Mouse (Mus musculus) 3134 (cell line): ENCODE measurements around the gene St6galnac6.

Experiments used
- DNase-seq: peaks from one replicate; pipeline ENCODE4 v3.0.0-alpha.2; 2011; ENCODE audit warnings: low spot score; ENCODE audit not compliant: insufficient read length; ENCODE audit errors: extremely low read depth

The St6galnac6 gene

GRCm38 (mm10) chr2:32610610-32611229 is 11.2 kb downstream of the St6galnac6 start:
- DNase-seq, result no peak

GRCm38 (mm10) chr2:32612274-32612673 is 12.8 kb downstream of the St6galnac6 start:
- DNase-seq, result no peak

GRCm38 (mm10) chr2:32617109-32617508 is 17.6 kb downstream of the St6galnac6 start:
- DNase-seq, result no peak

- DNase-seq, result no peak
These were observed 18.1 kb downstream of the St6galnac6 start for GRCm38 (mm10) chr2:32617601-32618000.

- no peak for DNase-seq
These were observed 18.5 kb downstream of the St6galnac6 start for GRCm38 (mm10) chr2:32618051-32618450.

- no peak for DNase-seq
These were observed 21.4 kb downstream of the St6galnac6 start for GRCm38 (mm10) chr2:32620682-32621516.

GRCm38 (mm10) chr2:32621517-32621859 is 22.0 kb downstream of the St6galnac6 start, which contains the start of gene Ak1:
Gene Ak1, plus strand, starts transcription at chr2:32621758.
- DNase-seq, result no peak

- DNase-seq, result no peak
These were observed 24.7 kb downstream of the St6galnac6 start for GRCm38 (mm10) chr2:32624111-32624748.

GRCm38 (mm10) chr2:32625212-32625872 is 25.8 kb downstream of the St6galnac6 start:
- peak; percentile 58 for DNase-seq

GRCm38 (mm10) chr2:32625873-32626694 is 26.6 kb downstream of the St6galnac6 start:
- DNase-seq, result peak; percentile 53

GRCm38 (mm10) chr2:32627266-32628043 is 27.9 kb downstream of the St6galnac6 start:
- no peak for DNase-seq

- DNase-seq, result no peak
These were observed 28.6 kb downstream of the St6galnac6 start for GRCm38 (mm10) chr2:32628044-32628550.

GRCm38 (mm10) chr2:32628729-32629128 is 29.2 kb downstream of the St6galnac6 start:
- DNase-seq, result peak; percentile 82

GRCm38 (mm10) chr2:32629276-32629976 is 29.9 kb downstream of the St6galnac6 start:
- DNase-seq, result peak; percentile 84

GRCm38 (mm10) chr2:32630036-32630435 is 30.5 kb downstream of the St6galnac6 start:
- DNase-seq, result no peak

- DNase-seq, result no peak
These were observed 31.5 kb downstream of the St6galnac6 start for GRCm38 (mm10) chr2:32631046-32631445.

GRCm38 (mm10) chr2:32631737-32632394 is 32.4 kb downstream of the St6galnac6 start:
- DNase-seq, result peak; percentile 62

GRCm38 (mm10) chr2:32633660-32634059 is 34.2 kb downstream of the St6galnac6 start:
- DNase-seq, result peak; percentile 61
